Mouse (Mus musculus): ENCODE measurements at regions not wholly inside any gene's neighbourhood (a gene's known extent, or its start where the extent isn't known, plus 50 kb on each side); places are given as distances from the start of the nearest gene placed in this dataset.

GRCm38 (mm10) chr13:32541611-32542010 is 203.1 kb upstream of the Gmds start:
- no peak for TF ChIP-seq CTCF (IDR thresholded peaks at IDR 0.05)
- TF ChIP-seq POLR2A (IDR thresholded peaks at IDR 0.05; ENCODE audit: insufficient read depth, low read depth, low read length) = no peak
